Mouse (Mus musculus) yolk sac, embryonic 10.5 days (tissue): ENCODE results near the gene Lmntd2.
A peak's percentile ranks its signal among the peaks of the same experiment; 100 is the strongest.

Experiments used
- DNase-seq: peaks from one replicate; pipeline ENCODE4 v3.0.0-alpha.2; 2017; ENCODE audit warnings: low spot score

Gene Lmntd2

GRCm38 (mm10) chr7:141190220-141190619 lies 23.7 kb downstream of the Lmntd2 start:
- no peak for DNase-seq

- no peak for DNase-seq
Observed at GRCm38 (mm10) chr7:141188733-141189132, 25.1 kb downstream of the Lmntd2 start.

GRCm38 (mm10) chr7:141188194-141188593 lies 25.7 kb downstream of the Lmntd2 start:
- DNase-seq: no peak

GRCm38 (mm10) chr7:141176173-141176572 lies 37.7 kb downstream of the Lmntd2 start:
- peak; percentile 74 for DNase-seq

- no peak for DNase-seq
Observed at GRCm38 (mm10) chr7:141175068-141175467, 38.8 kb downstream of the Lmntd2 start.

- no peak for DNase-seq
Observed at GRCm38 (mm10) chr7:141173323-141173850, 40.5 kb downstream of the Lmntd2 start.

GRCm38 (mm10) chr7:141172116-141173006 lies 41.5 kb downstream of the Lmntd2 start, which contains the start of gene Rnh1:
Rnh1 (minus strand) TSS chr7:141172857.
- peak; percentile 97 for DNase-seq

- no peak for DNase-seq
Observed at GRCm38 (mm10) chr7:141169866-141170265, 44.0 kb downstream of the Lmntd2 start.

GRCm38 (mm10) chr7:141169300-141169699 lies 44.6 kb downstream of the Lmntd2 start:
- no peak for DNase-seq

- DNase-seq: peak; percentile 84
Observed at GRCm38 (mm10) chr7:141168518-141168953, 45.3 kb downstream of the Lmntd2 start.

- peak; percentile 22 for DNase-seq
Observed at GRCm38 (mm10) chr7:141167901-141168517, 45.9 kb downstream of the Lmntd2 start.

GRCm38 (mm10) chr7:141164850-141165249 lies 49.0 kb downstream of the Lmntd2 start:
- peak; percentile 37 for DNase-seq

- DNase-seq: no peak
Observed at GRCm38 (mm10) chr7:141164397-141164796, 49.5 kb downstream of the Lmntd2 start.
